Mouse (Mus musculus) heart, embryonic 13.5 days (tissue): ENCODE measurements around the gene Maco1. TPM values are rescaled to one million over a fixed set of nuclear protein-coding genes. Genes with fewer than 3 reads are reported as not detected.

Experiments used
- ATAC-seq: fragments of 200-750 bp; cut with Nextera tagmentation; 2 replicates; pipeline ENCODE4 v1.8.0; 2017; ENCODE audit warnings: moderate TSS enrichment; ENCODE audit not compliant: insufficient number of reproducible peaks, low FRiP score, low TSS enrichment; ENCODE audit errors: extremely low read depth
- H3K27ac ChIP-seq: fragments of 300-500 bp; sonication (generic); replicated peaks from 2 replicates; pipeline ENCODE4 v1.5.1; 2015; ENCODE audit warnings: moderate library complexity, mild to moderate bottlenecking, inconsistent platforms
- H3K27me3 ChIP-seq: fragments of 300-500 bp; sonication (generic); replicated peaks from 2 replicates; pipeline ENCODE4 v1.6.1; 2015; ENCODE audit warnings: mild to moderate bottlenecking, inconsistent platforms
- H3K36me3 ChIP-seq: fragments of 300-500 bp; sonication (generic); 2 replicates; pipeline ENCODE4 v1.6.1; 2015; ENCODE audit warnings: mild to moderate bottlenecking, inconsistent platforms
- H3K4me1 ChIP-seq: fragments of 300-500 bp; sonication (generic); 2 replicates; pipeline ENCODE4 v1.6.1; 2015; ENCODE audit warnings: inconsistent platforms
- H3K4me2 ChIP-seq: fragments of 300-500 bp; sonication (generic); 2 replicates; pipeline ENCODE4 v1.6.1; 2015; ENCODE audit warnings: inconsistent platforms, mild to moderate bottlenecking, moderate library complexity
- H3K4me3 ChIP-seq: fragments of 300-500 bp; sonication (generic); 2 replicates; pipeline ENCODE4 v1.5.1; 2015; ENCODE audit warnings: moderate library complexity, mild to moderate bottlenecking, inconsistent platforms
- H3K9ac ChIP-seq: fragments of 300-500 bp; sonication (generic); 2 replicates; pipeline ENCODE4 v1.6.1; 2015; ENCODE audit warnings: inconsistent platforms, mild to moderate bottlenecking, moderate library complexity
- H3K9me3 ChIP-seq: fragments of 300-500 bp; sonication (generic); 2 replicates; pipeline ENCODE4 v1.6.1; 2016; ENCODE audit warnings: inconsistent platforms
- WGBS: fragments of 180-500 bp; shearing (Covaris S2); methylation state at CpG from one replicate; pipeline ENCODE4 v1.1.7; 2015; ENCODE audit warnings: mixed read lengths; 5-methylcytosine and 5-hydroxymethylcytosine counted together
- polyA plus RNA-seq: library from polyadenylated mRNA; unstranded; fragments of >200 nt; fragmentation: Nextera tagmentation; extraction: Ambion mirVana; gene quantifications from 2 replicates; pipeline ENCODE4 v1.2.1, GENCODE M21; 2015

The Maco1 gene
- 25.0 and 25.7 TPM in 2 replicates for polyA plus RNA-seq

- Histone ChIP-seq H3K27me3 (peaks cover 22% of the 10 kb centered on the region), H3K27ac (peak within 1 kb of the TSS; percentile 87), H3K4me3 (peak within 1 kb of the TSS; percentile 89), H3K36me3 (no peaks in the 10 kb centered on the region), H3K9me3 (no peaks in the 10 kb centered on the region), H3K9ac (peak within 1 kb of the TSS; percentile 93), H3K4me2 (peak within 1 kb of the TSS; percentile 78), H3K4me1 (peaks cover 34% of the 10 kb centered on the region)
- WGBS: under 1% methylated on average over 38 of the region's 38 CpGs
- peak; percentile 91 for ATAC-seq
Measured at GRCm38 (mm10) chr4:134853259-134853636, at the start of gene Maco1. Gene Maco1, minus strand, starts transcription at chr4:134853345.

GRCm38 (mm10) chr4:134901126-134901525 is 48.0 kb upstream of the Maco1 start:
- Histone ChIP-seq H3K27ac (no peak overlapping the region), H3K4me1 (no peaks in the 10 kb centered on the region), H3K4me3 (no peak overlapping the region), H3K9me3 (no peaks in the 10 kb centered on the region), H3K9ac (no peak overlapping the region), H3K27me3 (no peaks in the 10 kb centered on the region), H3K4me2 (no peak overlapping the region), H3K36me3 (peaks cover 100% of the 10 kb centered on the region)
- WGBS: 89% methylated on average over 8 of the region's 8 CpGs
- ATAC-seq: no peak

GRCm38 (mm10) chr4:134897256-134897655 is 44.1 kb upstream of the Maco1 start:
- Histone ChIP-seq H3K4me1 (no peaks in the 10 kb centered on the region), H3K4me3 (no peak overlapping the region), H3K9me3 (no peaks in the 10 kb centered on the region), H3K4me2 (no peak overlapping the region), H3K27me3 (no peaks in the 10 kb centered on the region), H3K9ac (no peak overlapping the region), H3K36me3 (peaks cover 79% of the 10 kb centered on the region), H3K27ac (no peak overlapping the region)
- WGBS: 86% methylated on average over 6 of the region's 6 CpGs
- no peak for ATAC-seq

GRCm38 (mm10) chr4:134892096-134892495 is 39.0 kb upstream of the Maco1 start:
- 68% methylated on average over 6 of the region's 6 CpGs for WGBS
- no peak for ATAC-seq
- H3K27ac ChIP-seq: no peak overlapping the region
- no peaks in the 10 kb centered on the region for H3K9me3 ChIP-seq
- H3K36me3 ChIP-seq: peaks cover 27% of the 10 kb centered on the region
- no peaks in the 10 kb centered on the region for H3K4me1 ChIP-seq
- no peaks in the 10 kb centered on the region for H3K27me3 ChIP-seq
- no peak overlapping the region for H3K9ac ChIP-seq
- H3K4me2 ChIP-seq: no peak overlapping the region
- H3K4me3 ChIP-seq: no peak overlapping the region

GRCm38 (mm10) chr4:134884364-134884763 is 31.2 kb upstream of the Maco1 start:
- ATAC-seq: no peak
- Histone ChIP-seq H3K4me3 (no peak overlapping the region), H3K4me2 (no peak overlapping the region), H3K9me3 (no peaks in the 10 kb centered on the region), H3K4me1 (peaks cover 15% of the 10 kb centered on the region), H3K27ac (peak overlapping the region; percentile 40; the same call in 1 of the 2 replicates), H3K36me3 (no peaks in the 10 kb centered on the region), H3K9ac (no peak overlapping the region), H3K27me3 (no peaks in the 10 kb centered on the region)
- 73% methylated on average over 4 of the region's 4 CpGs for WGBS

- H3K27ac ChIP-seq: peak overlapping the region; percentile 40; the same call in 1 of the 2 replicates
- H3K4me2 ChIP-seq: no peak overlapping the region
- ATAC-seq: no peak
- no peaks in the 10 kb centered on the region for H3K36me3 ChIP-seq
- 64% methylated on average over 10 of the region's 10 CpGs for WGBS
- H3K9me3 ChIP-seq: no peaks in the 10 kb centered on the region
- H3K4me1 ChIP-seq: peaks cover 20% of the 10 kb centered on the region
- H3K9ac ChIP-seq: no peak overlapping the region; the same call in 1 of the 2 replicates
- no peaks in the 10 kb centered on the region for H3K27me3 ChIP-seq
- H3K4me3 ChIP-seq: no peak overlapping the region
Measured at GRCm38 (mm10) chr4:134883808-134884207, 30.7 kb upstream of the Maco1 start.

- H3K9me3 ChIP-seq: no peaks in the 10 kb centered on the region
- 0 out of 2 replicates have a peak overlapping the region, but pooled peaks have one; percentile 40 for H3K27ac ChIP-seq
- no peak for ATAC-seq
- H3K4me1 ChIP-seq: peaks cover 20% of the 10 kb centered on the region
- 25% methylated on average over 7 of the region's 7 CpGs for WGBS
- H3K27me3 ChIP-seq: no peaks in the 10 kb centered on the region
- H3K4me3 ChIP-seq: no peak overlapping the region
- no peak overlapping the region for H3K4me2 ChIP-seq
- H3K36me3 ChIP-seq: no peaks in the 10 kb centered on the region
- no peak overlapping the region; the same call in 1 of the 2 replicates for H3K9ac ChIP-seq
Measured at GRCm38 (mm10) chr4:134883266-134883665, 30.1 kb upstream of the Maco1 start.

GRCm38 (mm10) chr4:134880041-134880440 is 26.9 kb upstream of the Maco1 start:
- H3K4me1 ChIP-seq: peaks cover 20% of the 10 kb centered on the region
- 42% methylated on average over 6 of the region's 6 CpGs for WGBS
- no peak overlapping the region for H3K27ac ChIP-seq
- no peaks in the 10 kb centered on the region for H3K36me3 ChIP-seq
- H3K4me2 ChIP-seq: peak overlapping the region; percentile 81
- H3K4me3 ChIP-seq: peak overlapping the region; percentile 49
- ATAC-seq: no peak
- H3K27me3 ChIP-seq: no peaks in the 10 kb centered on the region
- peak overlapping the region; percentile 71 for H3K9ac ChIP-seq
- H3K9me3 ChIP-seq: no peaks in the 10 kb centered on the region

GRCm38 (mm10) chr4:134879410-134879981 is 26.4 kb upstream of the Maco1 start:
- peak; percentile 57 for ATAC-seq
- Histone ChIP-seq H3K27me3 (no peaks in the 10 kb centered on the region), H3K9me3 (no peaks in the 10 kb centered on the region), H3K36me3 (no peaks in the 10 kb centered on the region), H3K9ac (peak overlapping the region; percentile 71), H3K4me3 (peak overlapping the region; percentile 49), H3K4me1 (peaks cover 17% of the 10 kb centered on the region), H3K4me2 (peak overlapping the region; percentile 81), H3K27ac (no peak overlapping the region)
- WGBS: 3% methylated on average over 17 of the region's 17 CpGs

- Histone ChIP-seq H3K9me3 (no peaks in the 10 kb centered on the region), H3K9ac (no peak overlapping the region), H3K36me3 (no peaks in the 10 kb centered on the region), H3K4me1 (peaks cover 10% of the 10 kb centered on the region), H3K4me3 (no peak overlapping the region), H3K4me2 (no peak overlapping the region), H3K27ac (no peak overlapping the region), H3K27me3 (0 out of 2 replicates have a peak, but pooled peaks cover 4% of the 10 kb centered on the region)
- WGBS: 79% methylated on average over 9 of the region's 9 CpGs
- no peak for ATAC-seq
Measured at GRCm38 (mm10) chr4:134876171-134876570, 23.0 kb upstream of the Maco1 start.

- Histone ChIP-seq H3K9ac (0 out of 2 replicates have a peak overlapping the region, but pooled peaks have one; percentile 7), H3K4me2 (0 out of 2 replicates have a peak overlapping the region, but pooled peaks have one; percentile 5), H3K36me3 (no peaks in the 10 kb centered on the region), H3K27me3 (peaks cover 39% of the 10 kb centered on the region), H3K27ac (no peak overlapping the region), H3K4me3 (no peak overlapping the region), H3K4me1 (peaks cover 18% of the 10 kb centered on the region), H3K9me3 (no peaks in the 10 kb centered on the region)
- ATAC-seq: no peak
- WGBS: 44% methylated on average over 2 of the region's 2 CpGs
Measured at GRCm38 (mm10) chr4:134871950-134872349, 18.8 kb upstream of the Maco1 start.

- no peak overlapping the region for H3K9ac ChIP-seq
- H3K27me3 ChIP-seq: peaks cover 39% of the 10 kb centered on the region
- ATAC-seq: no peak
- H3K4me1 ChIP-seq: peaks cover 18% of the 10 kb centered on the region
- 0 out of 2 replicates have a peak overlapping the region, but pooled peaks have one; percentile 5 for H3K4me2 ChIP-seq
- H3K36me3 ChIP-seq: no peaks in the 10 kb centered on the region
- 37% methylated on average over 4 of the region's 4 CpGs for WGBS
- no peak overlapping the region for H3K27ac ChIP-seq
- no peak overlapping the region for H3K4me3 ChIP-seq
- H3K9me3 ChIP-seq: no peaks in the 10 kb centered on the region
Measured at GRCm38 (mm10) chr4:134871477-134871876, 18.3 kb upstream of the Maco1 start.
